Mouse (Mus musculus) embryonic facial prominence, embryonic 11.5 days (tissue): ENCODE data around the gene Lonrf2. TPM values are rescaled to one million over a fixed set of nuclear protein-coding genes. Genes with fewer than 3 reads are reported as not detected.

Experiments used
- ATAC-seq: fragments of 200-750 bp; cut with Nextera tagmentation; replicated peaks from 2 replicates; pipeline ENCODE4 v1.8.0; 2017; ENCODE audit warnings: low read depth; ENCODE audit not compliant: insufficient number of reproducible peaks, low FRiP score, low TSS enrichment
- DNase-seq: peaks from one replicate; pipeline ENCODE4 v3.0.0-alpha.2; 2015; ENCODE audit warnings: low spot score
- H3K27ac ChIP-seq: fragments of 300-500 bp; sonication (generic); replicated peaks from 2 replicates; pipeline ENCODE4 v1.5.1; 2014; ENCODE audit warnings: mild to moderate bottlenecking, low read depth, low read length, control low read depth
- H3K27me3 ChIP-seq: fragments of 300-500 bp; sonication (generic); 2 replicates; pipeline ENCODE4 v1.6.1; 2014; ENCODE audit warnings: mild to moderate bottlenecking, low read length, moderate library complexity, mixed read lengths; ENCODE audit not compliant: control insufficient read depth, insufficient read depth
- H3K36me3 ChIP-seq: fragments of 300-500 bp; sonication (generic); replicated peaks from 2 replicates; pipeline ENCODE4 v1.6.1; 2014; ENCODE audit warnings: low read depth, mild to moderate bottlenecking, low read length, moderate library complexity, mixed read lengths; ENCODE audit not compliant: control insufficient read depth, insufficient read depth
- H3K4me1 ChIP-seq: fragments of 300-500 bp; sonication (generic); 2 replicates; pipeline ENCODE4 v1.6.1; 2014; ENCODE audit warnings: low read length, mixed read lengths; ENCODE audit not compliant: control insufficient read depth, insufficient read depth
- H3K4me2 ChIP-seq: fragments of 300-500 bp; sonication (generic); 2 replicates; pipeline ENCODE4 v1.6.1; 2014; ENCODE audit warnings: low read depth, mild to moderate bottlenecking, control low read depth, low read length, moderate library complexity
- H3K4me3 ChIP-seq: fragments of 300-500 bp; sonication (generic); 2 replicates; pipeline ENCODE4 v1.5.1; 2014; ENCODE audit warnings: low read depth, low read length, control low read depth
- H3K9ac ChIP-seq: fragments of 300-500 bp; sonication (generic); replicated peaks from 2 replicates; pipeline ENCODE4 v1.6.1; 2014; ENCODE audit warnings: mild to moderate bottlenecking, control low read depth, low read length
- H3K9me3 ChIP-seq: fragments of 300-500 bp; sonication (generic); replicated peaks from 2 replicates; pipeline ENCODE4 v1.6.1; 2016; ENCODE audit warnings: mild to moderate bottlenecking, low read length, inconsistent platforms, mixed read lengths; ENCODE audit not compliant: control insufficient read depth
- WGBS: fragments of 180-500 bp; shearing (Covaris S2); extraction: QIAGEN DNeasy Blood & Tissue Kit; methylation state at CpG from one replicate; pipeline ENCODE4 v1.1.7; 2014; 5-methylcytosine and 5-hydroxymethylcytosine counted together
- polyA plus RNA-seq: library from polyadenylated mRNA; unstranded; fragments of >200 nt; fragmentation: Nextera tagmentation; extraction: Ambion mirVana; gene quantifications from 2 replicates; pipeline ENCODE4 v1.2.1, GENCODE M21; 2014

Gene Lonrf2
- polyA plus RNA-seq, 1 experiment from 2014 or later = 2.0 TPM

GRCm38 (mm10) chr1:38763960-38764613 is 72.4 kb downstream of the Lonrf2 start:
- no peaks in the 10 kb centered on the region for H3K36me3 ChIP-seq
- H3K9ac ChIP-seq = no peak overlapping the region
- ATAC-seq (no peak), DNase-seq (peak; percentile 72)
- H3K27ac ChIP-seq = peak overlapping the region; percentile 53; the same call in 1 of the 2 replicates
- WGBS = 40% methylated on average over 10 of the region's 10 CpGs
- H3K4me1 ChIP-seq = no peaks in the 10 kb centered on the region
- H3K27me3 ChIP-seq = no peaks in the 10 kb centered on the region
- no peaks in the 10 kb centered on the region for H3K9me3 ChIP-seq
- no peak overlapping the region for H3K4me2 ChIP-seq
- H3K4me3 ChIP-seq = no peak overlapping the region

GRCm38 (mm10) chr1:38760424-38760823 is 76.1 kb downstream of the Lonrf2 start:
- H3K27me3 ChIP-seq = no peaks in the 10 kb centered on the region
- H3K9me3 ChIP-seq = no peaks in the 10 kb centered on the region
- 0 out of 2 replicates have a peak overlapping the region, but pooled peaks have one; percentile 3 for H3K27ac ChIP-seq
- H3K36me3 ChIP-seq = no peaks in the 10 kb centered on the region
- DNase-seq (peak; percentile 77), ATAC-seq (peak; percentile 37; the same call in 1 of the 2 replicates)
- 18% methylated on average over 9 of the region's 9 CpGs for WGBS
- H3K4me1 ChIP-seq = no peaks in the 10 kb centered on the region
- no peak overlapping the region; the same call in 1 of the 2 replicates for H3K4me2 ChIP-seq
- no peak overlapping the region for H3K4me3 ChIP-seq
- no peak overlapping the region; the same call in 1 of the 2 replicates for H3K9ac ChIP-seq

- H3K4me1 ChIP-seq = no peaks in the 10 kb centered on the region
- no peak overlapping the region for H3K4me3 ChIP-seq
- H3K27me3 ChIP-seq = no peaks in the 10 kb centered on the region
- ATAC-seq (no peak), DNase-seq (peak; percentile 31)
- no peak overlapping the region for H3K9ac ChIP-seq
- no peaks in the 10 kb centered on the region for H3K9me3 ChIP-seq
- no peaks in the 10 kb centered on the region for H3K36me3 ChIP-seq
- no peak overlapping the region for H3K4me2 ChIP-seq
- H3K27ac ChIP-seq = 0 out of 2 replicates have a peak overlapping the region, but pooled peaks have one; percentile 13
- 43% methylated on average over 5 of the region's 5 CpGs for WGBS
Observed at GRCm38 (mm10) chr1:38757791-38758403, 78.6 kb downstream of the Lonrf2 start.

- 61% methylated on average over 1 of the region's 1 CpGs for WGBS
- Histone ChIP-seq H3K27ac (no peak overlapping the region), H3K4me2 (no peak overlapping the region)
Observed at GRCm38 (mm10) chr1:38743863-38744262, 92.6 kb downstream of the Lonrf2 start.

More at GRCm38 (mm10) chr1:38743863-38744262, 92.6 kb downstream of the Lonrf2 start:
- no peak overlapping the region for H3K9ac ChIP-seq
- no peaks in the 10 kb centered on the region for H3K4me1 ChIP-seq
- no peaks in the 10 kb centered on the region for H3K36me3 ChIP-seq
- ATAC-seq (no peak), DNase-seq (no peak)
- H3K9me3 ChIP-seq = no peaks in the 10 kb centered on the region
- H3K27me3 ChIP-seq = no peaks in the 10 kb centered on the region
- H3K4me3 ChIP-seq = no peak overlapping the region

Other genes starting within 250 kb of the Lonrf2 start
- gene Aff3, start 171.8 kb downstream of the Lonrf2 start, polyA plus RNA-seq = 17.1 and 17.5 TPM in 2 replicates
- gene Chst10, start 61.5 kb upstream of the Lonrf2 start, polyA plus RNA-seq = 10.8 and 11.2 TPM in 2 replicates
- not detected in 2 replicates for gene Nms, start 102.4 kb upstream of the Lonrf2 start, polyA plus RNA-seq
- 152 and 168 TPM in 2 replicates for gene Pdcl3, start 148.9 kb upstream of the Lonrf2 start, polyA plus RNA-seq